Mouse (Mus musculus) brain, embryonic 14.5 days (tissue): Measurements from ENCODE around the gene Gm11027. TPM values are rescaled to one million over a fixed set of nuclear protein-coding genes. Genes with fewer than 3 reads are reported as not detected.

Experiments
- DNase-seq: peaks from one replicate; pipeline ENCODE4 v3.0.0-alpha.2; 2011; ENCODE audit warnings: low read depth
- CTCF ChIP-seq: fragments of 200-500 bp; IDR thresholded peaks from 2 replicates; pipeline ENCODE4 v1.5.1; 2012; ENCODE audit warnings: inconsistent platforms, mild to moderate bottlenecking, moderate library complexity, borderline replicate concordance; ENCODE audit not compliant: insufficient read depth, insufficient read length; ENCODE audit errors: extremely low read depth
- POLR2A ChIP-seq: fragments of 200-500 bp; IDR thresholded peaks from 2 replicates; pipeline ENCODE4 v1.6.1; 2012; ENCODE audit warnings: mild to moderate bottlenecking, inconsistent platforms, borderline replicate concordance; ENCODE audit not compliant: poor library complexity, insufficient read depth, insufficient read length, severe bottlenecking; ENCODE audit errors: extremely low read depth
- polyA plus RNA-seq: library from polyadenylated mRNA; depleted of rRNA; stranded (reverse); fragments of >200 nt; gene quantifications from 2 replicates; pipeline ENCODE4 v1.2.3, GENCODE M21; 2012

The Gm11027 gene
- polyA plus RNA-seq, 1 experiment, result not detected

GRCm38 (mm10) chr12:116262555-116263341 lies 12.4 kb upstream of the Gm11027 start, which contains the start of gene Wdr60:
Gene Wdr60, minus strand, starts transcription at chr12:116263022.
- peak; percentile 96 for DNase-seq
- peak; percentile 78 for TF ChIP-seq POLR2A
- no peak for TF ChIP-seq CTCF

- TF ChIP-seq POLR2A, result no peak
- TF ChIP-seq CTCF, result no peak
- no peak for DNase-seq
Measured at GRCm38 (mm10) chr12:116264756-116265155, 10.4 kb upstream of the Gm11027 start.

- TF ChIP-seq POLR2A (no peak), CTCF (no peak)
- DNase-seq, result no peak
Measured at GRCm38 (mm10) chr12:116265275-116265674, 9.9 kb upstream of the Gm11027 start.

GRCm38 (mm10) chr12:116269450-116269849 lies 5.7 kb upstream of the Gm11027 start:
- no peak for DNase-seq
- no peak for TF ChIP-seq POLR2A
- no peak for TF ChIP-seq CTCF

- TF ChIP-seq POLR2A, result no peak
- no peak for DNase-seq
Measured at GRCm38 (mm10) chr12:116270538-116270937, 4.6 kb upstream of the Gm11027 start.

GRCm38 (mm10) chr12:116271071-116271470 lies 4.1 kb upstream of the Gm11027 start:
- TF ChIP-seq POLR2A, result no peak
- TF ChIP-seq CTCF, result no peak
- DNase-seq, result no peak

- peak; percentile 7 for DNase-seq
- TF ChIP-seq POLR2A (no peak), CTCF (no peak)
Measured at GRCm38 (mm10) chr12:116273733-116274132, 1.5 kb upstream of the Gm11027 start.

GRCm38 (mm10) chr12:116275631-116276030 lies 445 bp downstream of the Gm11027 start:
- no peak for TF ChIP-seq POLR2A
- no peak for TF ChIP-seq CTCF
- DNase-seq, result no peak

GRCm38 (mm10) chr12:116276961-116277360 lies 1.8 kb downstream of the Gm11027 start:
- no peak for DNase-seq
- TF ChIP-seq CTCF (no peak), POLR2A (no peak)

GRCm38 (mm10) chr12:116278541-116278940 lies 3.4 kb downstream of the Gm11027 start:
- TF ChIP-seq CTCF, result no peak
- TF ChIP-seq POLR2A, result no peak
- DNase-seq, result no peak

- no peak for TF ChIP-seq CTCF
- no peak for TF ChIP-seq POLR2A
- no peak for DNase-seq
Measured at GRCm38 (mm10) chr12:116279181-116279580, 4.0 kb downstream of the Gm11027 start.

- TF ChIP-seq CTCF, result no peak
- TF ChIP-seq POLR2A, result no peak
- DNase-seq, result no peak
Measured at GRCm38 (mm10) chr12:116280149-116280652, 5.0 kb downstream of the Gm11027 start.

- TF ChIP-seq POLR2A (peak; percentile 98), CTCF (0 out of 2 replicates have a peak, but pooled peaks have one; percentile 20)
- DNase-seq, result peak; percentile 100
Measured at GRCm38 (mm10) chr12:116280653-116281364, 5.6 kb downstream of the Gm11027 start, which contains the start of gene Esyt2. Gene Esyt2, plus strand, starts transcription at chr12:116281196.
